Mouse (Mus musculus) limb, embryonic 11.5 days (tissue): ENCODE results near the gene Ppp2r5c. TPM values are rescaled to one million over a fixed set of nuclear protein-coding genes. Genes with fewer than 3 reads are reported as not detected.

Experiments
- ATAC-seq: fragments of 200-750 bp; cut with Nextera tagmentation; 2 replicates; pipeline ENCODE4 v1.8.0; 2017; ENCODE audit warnings: low read depth; ENCODE audit not compliant: insufficient number of reproducible peaks, low FRiP score, low TSS enrichment
- DNase-seq: peaks from one replicate; pipeline ENCODE4 v3.0.0-alpha.2; 2015; ENCODE audit warnings: low spot score
- H3K27ac ChIP-seq: fragments of 300-500 bp; sonication (generic); replicated peaks from 2 replicates; pipeline ENCODE4 v1.5.1; 2014; ENCODE audit warnings: low read depth, mild to moderate bottlenecking, low read length
- H3K27me3 ChIP-seq: fragments of 300-500 bp; sonication (generic); 2 replicates; pipeline ENCODE4 v1.6.1; 2014; ENCODE audit warnings: mild to moderate bottlenecking, low read length, mixed read lengths; ENCODE audit not compliant: control insufficient read depth, insufficient read depth
- H3K36me3 ChIP-seq: fragments of 300-500 bp; sonication (generic); 2 replicates; pipeline ENCODE4 v1.6.1; 2014; ENCODE audit warnings: mild to moderate bottlenecking, low read length, moderate library complexity, mixed read lengths; ENCODE audit not compliant: control insufficient read depth, insufficient read depth
- H3K4me1 ChIP-seq: fragments of 300-500 bp; sonication (generic); 2 replicates; pipeline ENCODE4 v1.6.1; 2014; ENCODE audit warnings: low read length, mixed read lengths; ENCODE audit not compliant: control insufficient read depth, insufficient read depth
- H3K4me2 ChIP-seq: fragments of 300-500 bp; sonication (generic); 2 replicates; pipeline ENCODE4 v1.6.1; 2014; ENCODE audit warnings: low read depth, mild to moderate bottlenecking, moderate library complexity; ENCODE audit not compliant: severe bottlenecking
- H3K4me3 ChIP-seq: fragments of 300-500 bp; sonication (generic); 2 replicates; pipeline ENCODE4 v1.5.1; 2014; ENCODE audit warnings: low read depth, low read length
- H3K9ac ChIP-seq: fragments of 300-500 bp; sonication (generic); 2 replicates; pipeline ENCODE4 v1.6.1; 2014; ENCODE audit warnings: mild to moderate bottlenecking, low read length
- H3K9me3 ChIP-seq: fragments of 300-500 bp; sonication (generic); 2 replicates; pipeline ENCODE4 v1.6.1; 2016; ENCODE audit warnings: low read length; ENCODE audit not compliant: control insufficient read depth
- WGBS: fragments of 180-500 bp; shearing (Covaris S2); extraction: QIAGEN DNeasy Blood & Tissue Kit; methylation state at CpG from one replicate; pipeline ENCODE4 v1.1.7; 2014; 5-methylcytosine and 5-hydroxymethylcytosine counted together
- polyA plus RNA-seq: library from polyadenylated mRNA; unstranded; fragments of >200 nt; fragmentation: Nextera tagmentation; extraction: Ambion mirVana; gene quantifications from 2 replicates; pipeline ENCODE4 v1.2.1, GENCODE M21; 2014

Gene Ppp2r5c
- polyA plus RNA-seq, 1 experiment from 2014 or later = 158 TPM

DNA sequence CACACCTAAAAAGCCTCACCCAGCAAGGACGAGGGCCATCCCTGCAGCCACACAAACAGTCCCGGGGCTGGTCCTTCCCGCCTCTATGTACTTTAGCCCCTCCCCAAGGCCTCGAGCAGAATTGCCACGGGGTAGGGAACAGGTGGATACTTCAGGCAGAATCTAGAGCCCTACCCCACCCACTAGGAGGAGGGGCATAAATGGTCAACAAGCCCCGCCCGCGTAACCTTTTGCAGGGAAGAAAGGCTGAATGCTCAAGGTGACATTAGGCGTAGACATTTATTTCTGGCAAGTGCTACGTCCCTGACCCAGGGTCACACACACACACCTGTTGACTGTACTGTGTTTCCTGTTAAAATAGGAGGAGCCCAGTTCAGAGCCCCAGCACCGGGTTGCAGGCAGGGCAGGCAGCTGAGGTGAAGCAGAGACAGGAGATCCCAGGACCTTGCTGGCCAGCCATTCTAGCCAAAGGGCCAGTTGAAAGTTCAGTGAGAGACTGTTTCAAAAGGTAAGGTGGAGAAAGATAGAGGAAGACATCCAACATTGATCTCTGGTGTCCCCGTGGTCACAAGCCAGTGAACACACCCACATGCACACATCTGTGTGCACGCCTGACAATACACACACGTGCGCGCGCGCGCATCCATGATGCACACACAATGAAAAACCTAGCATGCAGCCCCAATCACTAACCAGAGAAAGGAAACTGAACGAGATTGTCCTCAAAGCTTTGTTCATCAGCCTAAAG is 28.8 kb upstream of the Ppp2r5c start:
- H3K27ac ChIP-seq = no peak overlapping the region
- ATAC-seq (0 out of 2 replicates have a peak, but pooled peaks have one; percentile 22), DNase-seq (peak; percentile 30)
- no peak overlapping the region for H3K4me2 ChIP-seq
- H3K9ac ChIP-seq = no peak overlapping the region
- H3K4me1 ChIP-seq = no peaks in the 10 kb centered on the region
- no peaks in the 10 kb centered on the region for H3K9me3 ChIP-seq
- no peaks in the 10 kb centered on the region for H3K36me3 ChIP-seq
- no peaks in the 10 kb centered on the region for H3K27me3 ChIP-seq
- H3K4me3 ChIP-seq = no peak overlapping the region
- WGBS = 48% methylated on average over 20 of the region's 20 CpGs

DNA sequence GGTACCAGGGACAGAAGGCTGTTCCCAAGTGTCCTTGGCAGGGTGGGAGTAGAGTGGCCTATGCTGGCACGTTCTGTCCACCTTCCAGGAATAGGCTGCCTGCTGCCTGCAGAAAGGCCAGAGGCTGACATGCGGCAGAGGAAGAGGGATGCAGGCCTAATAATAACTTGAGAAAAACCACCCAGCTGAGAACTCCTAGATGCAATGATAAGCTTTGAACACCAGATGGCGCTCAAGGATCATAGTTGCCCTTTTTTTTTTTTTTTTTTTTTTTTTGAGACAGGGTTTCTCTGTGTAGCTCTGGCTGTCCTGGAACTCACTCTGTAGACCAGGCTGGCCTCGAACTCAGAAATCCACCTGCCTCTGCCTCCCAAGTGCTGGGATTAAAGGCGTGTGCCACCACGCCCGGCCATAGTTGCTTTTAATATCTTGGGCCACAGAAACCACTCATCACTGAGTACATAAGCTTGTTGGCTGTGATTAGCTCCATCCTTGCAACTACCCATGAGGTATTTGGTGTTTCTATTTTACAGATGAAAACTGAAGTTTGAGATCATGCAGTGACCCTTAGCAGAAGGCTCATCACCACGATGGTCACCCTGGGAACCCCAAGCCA is 28.1 kb upstream of the Ppp2r5c start:
- Histone ChIP-seq H3K9me3 (no peaks in the 10 kb centered on the region), H3K4me1 (no peaks in the 10 kb centered on the region), H3K27ac (no peak overlapping the region), H3K27me3 (no peaks in the 10 kb centered on the region), H3K4me2 (no peak overlapping the region), H3K36me3 (no peaks in the 10 kb centered on the region), H3K9ac (no peak overlapping the region), H3K4me3 (no peak overlapping the region)
- DNase-seq = peak; percentile 62
- 0 out of 2 replicates have a peak, but pooled peaks have one; percentile 28 for ATAC-seq
- 36% methylated on average over 7 of the region's 8 CpGs for WGBS

DNA sequence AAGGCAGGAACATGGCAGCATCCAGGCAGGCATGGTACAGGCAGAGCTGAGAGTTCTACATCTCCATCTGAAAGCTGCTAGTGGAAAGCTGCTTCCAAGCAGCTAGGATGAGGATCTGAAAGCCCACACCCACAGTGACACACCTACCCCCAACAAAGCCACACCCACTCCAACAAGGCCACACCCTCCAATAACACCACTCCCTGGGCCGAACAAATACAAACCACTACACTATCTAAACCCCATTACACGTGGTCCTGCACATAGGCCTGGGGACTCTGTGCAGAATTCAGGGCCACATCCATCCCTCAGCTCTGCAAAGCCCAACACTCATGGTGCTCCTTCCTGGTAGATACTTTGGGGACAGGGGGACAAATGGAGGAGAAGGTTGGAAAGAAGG is 27.0 kb upstream of the Ppp2r5c start:
- H3K27ac ChIP-seq = no peak overlapping the region
- H3K36me3 ChIP-seq = no peaks in the 10 kb centered on the region
- no peaks in the 10 kb centered on the region for H3K27me3 ChIP-seq
- H3K4me2 ChIP-seq = no peak overlapping the region
- H3K9me3 ChIP-seq = no peaks in the 10 kb centered on the region
- ATAC-seq (no peak), DNase-seq (no peak)
- H3K4me3 ChIP-seq = no peak overlapping the region
- 58% methylated on average over 2 of the region's 2 CpGs for WGBS
- no peak overlapping the region for H3K9ac ChIP-seq
- no peaks in the 10 kb centered on the region for H3K4me1 ChIP-seq

DNA sequence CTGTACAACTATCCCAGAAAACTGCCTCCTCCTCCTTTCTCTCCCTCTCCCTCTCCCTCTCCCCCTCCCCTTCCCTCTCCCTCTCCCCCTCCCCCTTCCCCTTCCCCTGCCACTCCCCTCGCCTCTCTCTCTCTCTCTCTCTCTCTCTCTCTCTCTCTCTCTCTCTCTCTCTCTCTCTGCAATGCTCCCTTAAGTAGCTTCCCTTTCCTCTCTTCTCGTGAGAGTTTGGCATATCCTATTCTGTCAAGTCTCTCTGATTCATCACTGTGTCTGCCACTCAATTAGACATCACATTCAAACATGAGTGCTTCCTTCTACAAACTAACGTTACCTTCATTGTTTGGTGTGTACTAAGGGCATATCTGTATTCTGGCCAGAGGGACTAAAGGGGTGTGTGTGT is 25.6 kb upstream of the Ppp2r5c start:
- Histone ChIP-seq H3K4me1 (no peaks in the 10 kb centered on the region), H3K27me3 (no peaks in the 10 kb centered on the region), H3K9ac (no peak overlapping the region), H3K9me3 (no peaks in the 10 kb centered on the region), H3K4me3 (no peak overlapping the region), H3K27ac (no peak overlapping the region), H3K36me3 (no peaks in the 10 kb centered on the region), H3K4me2 (no peak overlapping the region)
- no peak for ATAC-seq
- no peak for DNase-seq
- 76% methylated on average over 3 of the region's 3 CpGs for WGBS

DNA sequence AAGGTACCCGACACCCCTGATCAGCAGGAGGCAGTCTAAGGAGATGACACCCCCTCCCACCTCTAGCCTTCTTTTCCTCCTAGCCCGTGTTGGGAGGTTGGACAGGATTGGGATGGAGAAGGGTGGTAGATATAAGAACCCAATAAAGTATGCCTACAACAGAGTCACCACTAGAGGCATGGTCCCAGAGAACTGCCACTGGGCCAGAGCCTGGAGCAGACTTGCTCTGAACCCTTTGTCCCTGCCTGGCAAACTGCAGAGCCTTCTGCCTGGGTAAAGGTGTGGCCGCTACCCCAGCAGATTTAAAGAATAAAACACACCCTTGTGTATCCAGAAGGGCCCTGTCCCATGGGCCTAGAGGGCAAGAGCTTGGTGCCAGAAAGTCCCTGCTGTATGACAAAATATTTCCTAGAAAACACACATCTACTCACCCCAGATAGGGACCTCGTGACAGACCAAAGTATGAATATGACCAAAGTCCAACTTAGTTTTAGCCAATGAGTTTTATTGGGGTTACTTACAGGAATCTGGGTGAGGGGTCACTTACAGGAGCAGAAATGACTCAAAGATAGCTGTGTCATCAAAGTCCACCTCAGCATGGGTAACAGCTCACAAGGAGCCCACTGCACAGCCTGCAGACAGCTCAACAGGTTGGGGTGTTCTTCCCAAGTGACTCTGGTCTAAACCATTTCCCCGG is 22.8 kb upstream of the Ppp2r5c start:
- 81% methylated on average over 5 of the region's 5 CpGs for WGBS
- Histone ChIP-seq H3K27me3 (no peaks in the 10 kb centered on the region), H3K9ac (no peak overlapping the region), H3K4me1 (no peaks in the 10 kb centered on the region), H3K27ac (no peak overlapping the region), H3K36me3 (no peaks in the 10 kb centered on the region), H3K9me3 (no peaks in the 10 kb centered on the region), H3K4me3 (no peak overlapping the region), H3K4me2 (no peak overlapping the region)
- ATAC-seq (no peak), DNase-seq (no peak)

DNA sequence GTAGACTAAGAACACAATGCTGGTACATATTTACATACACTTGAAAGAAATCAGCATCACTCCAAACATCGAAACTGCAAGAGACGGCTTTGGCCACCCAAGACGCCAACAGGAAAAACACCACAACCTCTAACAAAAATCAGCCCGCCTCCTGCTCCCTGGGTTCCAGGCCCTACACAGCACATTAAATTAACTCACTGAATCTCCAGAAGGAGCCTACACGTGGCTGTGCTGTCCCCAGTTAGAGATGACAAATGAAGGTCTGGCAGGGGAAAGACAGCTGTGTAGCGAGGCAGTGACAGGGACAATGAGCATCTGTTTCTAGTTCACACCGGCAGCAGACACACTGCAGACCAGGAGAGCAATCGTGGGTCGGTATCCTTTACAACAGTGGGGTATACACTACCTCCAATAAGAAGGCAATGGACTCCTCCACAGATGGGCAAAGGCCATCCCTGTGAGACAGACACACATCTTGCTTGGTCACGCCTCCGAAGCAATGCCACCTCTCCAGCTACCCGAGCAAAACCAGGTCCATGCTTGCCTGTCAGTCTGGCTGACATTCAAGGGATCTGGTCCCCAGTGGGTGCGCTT is 20.4 kb upstream of the Ppp2r5c start:
- no peak overlapping the region for H3K4me2 ChIP-seq
- no peaks in the 10 kb centered on the region for H3K36me3 ChIP-seq
- no peak overlapping the region for H3K4me3 ChIP-seq
- no peak overlapping the region for H3K27ac ChIP-seq
- H3K4me1 ChIP-seq = no peaks in the 10 kb centered on the region
- no peaks in the 10 kb centered on the region for H3K27me3 ChIP-seq
- 61% methylated on average over 13 of the region's 13 CpGs for WGBS
- DNase-seq (no peak), ATAC-seq (no peak)
- H3K9ac ChIP-seq = no peak overlapping the region
- no peaks in the 10 kb centered on the region for H3K9me3 ChIP-seq

DNA sequence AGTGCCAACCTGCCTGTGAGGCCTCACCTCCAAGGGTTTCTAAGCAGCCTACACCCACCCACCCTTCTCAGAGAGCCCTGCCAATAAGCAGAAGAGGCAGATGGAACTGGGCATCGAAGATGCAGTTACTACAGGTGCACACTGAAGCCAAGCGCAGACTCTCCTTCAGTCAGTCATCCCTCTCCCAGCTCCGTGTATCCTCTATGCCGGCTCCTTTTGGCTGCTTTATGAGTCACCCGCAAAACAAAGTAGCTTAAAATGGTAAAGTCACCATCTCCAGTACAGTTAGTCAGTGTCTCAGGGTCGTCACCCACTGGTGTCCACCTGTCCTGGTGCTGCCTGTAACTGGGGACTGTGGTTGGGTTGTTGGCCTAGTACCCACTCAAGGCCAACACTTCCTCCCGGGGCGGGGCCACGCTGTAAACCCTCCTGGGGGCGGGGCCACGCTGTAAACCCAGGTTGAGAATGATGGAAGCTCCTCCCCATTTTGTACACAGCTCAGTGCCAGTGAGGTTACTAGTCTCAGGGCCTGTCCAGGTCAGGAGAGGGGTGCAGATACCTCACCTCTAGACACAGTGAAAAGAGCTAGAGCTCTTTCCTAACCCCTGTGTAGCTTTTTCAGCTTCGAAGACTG is 17.5 kb upstream of the Ppp2r5c start:
- no peak for DNase-seq
- H3K4me1 ChIP-seq = no peaks in the 10 kb centered on the region
- 70% methylated on average over 12 of the region's 12 CpGs for WGBS
- H3K9ac ChIP-seq = no peak overlapping the region
- no peaks in the 10 kb centered on the region for H3K27me3 ChIP-seq
- H3K36me3 ChIP-seq = no peaks in the 10 kb centered on the region
- no peak for ATAC-seq
- no peak overlapping the region for H3K27ac ChIP-seq
- H3K4me3 ChIP-seq = no peak overlapping the region
- H3K9me3 ChIP-seq = no peaks in the 10 kb centered on the region
- H3K4me2 ChIP-seq = no peak overlapping the region

DNA sequence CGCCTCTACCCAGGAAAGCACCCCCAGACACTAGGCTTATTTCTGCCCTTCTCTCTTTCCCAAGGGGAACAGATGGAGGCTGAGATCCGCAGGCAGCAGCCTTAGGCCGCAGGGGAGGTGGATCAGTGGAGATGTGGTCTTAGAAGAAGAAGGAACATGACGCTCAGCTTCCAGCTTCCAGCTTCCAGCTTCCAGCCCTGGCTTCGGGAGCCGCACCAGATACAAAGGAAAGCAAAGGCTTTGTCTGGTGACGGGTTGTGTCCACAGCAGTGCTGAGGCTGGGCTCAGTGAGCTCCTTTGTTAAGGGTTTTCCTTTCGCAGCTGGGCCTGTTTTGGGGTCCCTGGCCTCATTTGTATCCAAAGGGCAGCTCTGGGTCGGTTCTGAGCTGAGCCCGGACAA is 16.9 kb upstream of the Ppp2r5c start:
- Histone ChIP-seq H3K27ac (no peak overlapping the region), H3K36me3 (no peaks in the 10 kb centered on the region), H3K9ac (no peak overlapping the region), H3K4me2 (no peak overlapping the region), H3K4me3 (no peak overlapping the region), H3K27me3 (no peaks in the 10 kb centered on the region), H3K9me3 (no peaks in the 10 kb centered on the region), H3K4me1 (no peaks in the 10 kb centered on the region)
- DNase-seq = no peak
- ATAC-seq = no peak
- 79% methylated on average over 10 of the region's 10 CpGs for WGBS
